Mouse (Mus musculus): Measurements from ENCODE around the gene Rrp36.
A peak's percentile ranks its signal among the peaks of the same experiment; 100 is the strongest.

Gene Rrp36

DNA sequence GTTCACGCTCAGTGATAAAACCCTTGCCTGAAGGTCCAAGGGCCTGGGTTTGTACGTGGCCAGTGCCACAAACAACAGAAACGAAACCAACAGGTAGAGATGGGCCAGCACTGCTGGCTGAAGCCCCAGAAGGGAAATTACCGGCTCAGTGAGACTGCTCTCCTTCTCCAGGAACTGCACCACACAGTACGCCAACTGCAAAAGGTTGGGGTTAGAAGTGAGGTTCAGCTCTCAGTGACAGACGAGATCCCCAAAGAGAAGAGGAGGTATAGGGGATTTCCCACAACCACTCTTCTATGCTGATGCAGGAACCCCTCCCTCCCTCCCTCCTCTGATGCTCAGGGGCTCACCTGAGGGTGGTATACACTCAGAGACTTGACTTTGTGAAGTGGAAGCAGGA is 11.8 kb upstream of the Rrp36 start:
- DNase-seq (ENCODE audit: low read depth, low spot score): no peak

DNA sequence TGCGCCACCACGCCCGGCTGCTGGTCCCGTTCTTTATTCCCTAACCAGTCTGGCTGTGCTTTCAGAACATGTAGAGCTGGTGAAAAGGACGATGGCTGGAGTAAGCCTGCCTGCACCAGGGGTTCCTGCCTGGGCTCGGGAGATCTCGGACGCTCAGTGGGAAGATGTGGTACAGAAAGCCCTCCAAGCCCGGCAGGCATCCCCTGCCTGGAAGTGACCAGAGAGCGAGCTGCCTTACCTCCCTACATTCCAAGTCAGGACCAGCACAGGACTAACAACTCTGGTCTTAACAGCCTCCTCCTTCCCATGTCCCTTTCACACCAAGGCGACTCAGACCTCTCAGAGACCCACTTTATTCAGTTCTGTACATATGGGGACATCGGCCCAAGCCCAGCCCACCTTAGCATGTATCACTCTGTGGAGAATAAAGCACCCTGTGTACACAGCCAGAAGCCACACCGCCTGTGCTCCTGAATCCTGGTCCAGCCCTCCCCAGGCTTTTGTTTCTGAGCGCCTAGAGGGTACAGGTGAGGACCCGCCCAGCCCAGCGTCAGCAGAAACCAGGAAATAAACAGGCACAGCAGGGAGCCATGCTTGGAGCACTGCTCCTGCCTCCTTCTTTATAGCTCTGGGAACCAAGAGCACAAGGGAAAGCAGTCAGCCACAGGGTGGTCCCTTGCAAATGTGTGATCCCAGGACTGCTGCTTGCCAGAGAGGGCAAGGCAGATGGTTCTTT is 8.7 kb upstream of the Rrp36 start:
- no peak for DNase-seq (ENCODE audit: low read depth, low spot score)

DNA sequence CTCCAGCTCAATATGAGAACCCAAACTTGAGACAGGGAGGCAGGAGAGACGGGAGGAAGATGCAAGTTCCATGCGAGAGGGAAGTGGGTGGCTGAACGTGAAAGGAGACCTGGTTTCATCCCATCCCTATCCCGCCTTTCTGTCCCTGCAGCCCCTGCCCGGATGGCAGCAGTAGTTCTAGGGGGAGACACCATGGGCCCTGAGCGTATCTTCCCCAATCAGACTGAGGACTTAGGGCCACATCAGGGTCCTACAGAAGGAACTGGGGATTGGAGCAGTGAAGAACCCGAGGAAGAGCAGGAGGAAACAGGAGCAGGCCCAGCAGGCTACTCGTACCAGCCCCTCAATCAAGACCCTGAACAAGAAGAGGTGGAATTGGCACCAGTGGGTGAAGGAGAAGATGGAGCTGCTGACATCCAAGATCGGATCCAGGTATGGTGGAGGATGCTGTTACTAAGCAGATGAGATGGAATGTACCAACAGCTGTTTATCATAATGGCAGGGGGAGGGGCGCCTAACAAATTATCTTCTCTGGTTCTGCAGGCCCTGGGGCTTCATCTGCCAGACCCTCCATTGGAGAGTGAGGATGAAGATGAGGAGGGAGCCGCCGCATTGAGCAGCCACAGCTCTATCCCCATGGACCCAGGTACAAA is 7.4 kb upstream of the Rrp36 start:
- peak; percentile 49 for DNase-seq (ENCODE audit: low read depth, low spot score)

DNA sequence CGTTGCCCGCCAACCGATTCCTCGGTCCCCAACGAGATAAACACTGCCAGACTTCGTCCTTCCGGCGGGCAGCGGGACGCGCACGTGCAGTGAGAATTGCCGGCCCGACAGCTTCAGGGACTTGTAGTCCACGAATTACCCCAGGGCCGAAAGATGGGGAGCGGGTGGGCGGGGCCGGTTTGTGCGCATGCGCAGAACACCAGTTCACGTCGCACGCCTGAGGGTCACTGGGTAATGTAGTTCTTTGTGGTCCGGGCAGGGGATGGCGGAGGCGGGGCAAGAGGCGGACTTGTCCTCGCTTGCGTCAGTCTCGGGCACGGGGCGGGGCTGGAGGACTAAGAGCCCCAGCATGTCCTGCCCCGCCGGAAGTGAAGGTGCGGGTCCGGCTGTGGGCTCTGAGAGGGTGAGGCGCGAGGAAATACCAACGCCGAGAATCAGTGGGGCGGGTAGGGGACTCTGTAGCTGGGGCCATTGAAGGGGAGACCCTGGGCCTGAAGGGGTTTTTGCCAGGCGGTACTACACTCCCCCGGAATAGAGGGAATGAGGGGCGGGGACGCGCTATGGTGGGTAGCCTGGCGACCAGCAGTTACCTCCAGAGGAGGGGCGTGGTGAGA is 6.7 kb upstream of the Rrp36 start, which contains the start of gene Klhdc3:
TSS of gene Klhdc3 (minus strand) at position 155 of the 614 bp plus-strand sequence.
- DNase-seq (ENCODE audit: low read depth, low spot score): peak; percentile 99

DNA sequence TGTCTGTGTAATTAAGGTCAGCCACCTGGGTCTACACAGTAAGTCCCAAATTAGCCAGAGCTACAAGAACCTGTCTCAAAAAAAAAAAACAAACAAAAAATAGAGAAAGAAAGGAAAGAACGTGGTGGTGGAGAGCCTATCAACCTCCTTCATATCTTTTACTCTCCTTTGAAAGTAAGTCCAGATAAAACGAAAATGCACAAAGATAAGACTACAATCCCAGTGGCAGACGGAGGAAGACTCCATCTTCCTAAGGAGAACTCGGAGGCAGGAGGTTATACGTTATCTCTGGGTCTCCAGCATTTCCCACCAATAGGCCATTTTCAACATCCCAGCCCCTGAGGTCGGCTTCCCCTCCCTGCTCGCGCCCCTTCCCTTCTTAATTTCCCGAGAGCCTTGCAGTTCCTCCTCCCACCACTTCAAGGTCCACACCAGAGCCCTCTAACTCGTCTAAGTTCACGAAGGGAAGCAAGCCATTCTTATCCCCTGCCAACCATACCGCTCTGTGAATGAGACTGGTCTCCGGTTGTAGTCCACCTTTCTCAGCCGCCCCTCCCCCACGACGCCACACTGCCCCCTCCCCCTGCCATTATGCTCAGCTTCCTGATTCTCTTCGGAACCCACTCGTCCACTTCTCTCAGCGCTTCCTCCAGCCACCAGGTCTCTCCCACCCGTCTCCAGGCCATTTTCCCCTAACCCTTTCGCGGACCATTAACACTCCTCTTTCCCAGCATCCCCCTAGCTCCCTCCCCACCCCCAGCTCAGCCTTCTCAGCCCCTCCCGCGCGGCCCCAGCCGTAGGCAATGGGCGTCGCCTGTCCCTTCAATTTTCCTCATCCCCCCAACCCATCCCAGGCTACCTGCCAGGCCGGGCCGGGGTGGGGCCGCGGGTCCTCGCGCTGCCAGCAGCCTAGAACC is 5.9 kb upstream of the Rrp36 start:
- DNase-seq (ENCODE audit: low read depth, low spot score): peak; percentile 75

DNA sequence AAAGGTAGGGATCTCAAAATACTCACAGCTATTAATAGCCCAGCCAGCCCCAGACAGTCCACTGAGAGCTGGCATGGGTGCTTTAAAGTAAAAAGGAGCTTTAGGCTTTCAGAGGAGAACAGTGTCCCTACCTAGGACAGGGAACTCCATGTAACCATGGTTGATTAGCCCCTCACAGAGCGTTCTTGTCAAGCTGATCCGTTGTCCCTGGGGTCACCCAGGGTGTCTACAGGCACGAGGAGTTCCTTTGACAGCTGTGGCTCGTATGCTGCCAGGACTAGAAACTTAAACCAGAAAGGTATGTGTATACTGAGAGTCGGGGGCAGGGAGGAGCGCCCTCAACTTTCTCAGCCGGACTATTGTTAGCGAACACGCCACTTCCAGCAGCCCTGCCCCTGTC is 4.8 kb upstream of the Rrp36 start:
- no peak for DNase-seq (ENCODE audit: low read depth, low spot score)

DNA sequence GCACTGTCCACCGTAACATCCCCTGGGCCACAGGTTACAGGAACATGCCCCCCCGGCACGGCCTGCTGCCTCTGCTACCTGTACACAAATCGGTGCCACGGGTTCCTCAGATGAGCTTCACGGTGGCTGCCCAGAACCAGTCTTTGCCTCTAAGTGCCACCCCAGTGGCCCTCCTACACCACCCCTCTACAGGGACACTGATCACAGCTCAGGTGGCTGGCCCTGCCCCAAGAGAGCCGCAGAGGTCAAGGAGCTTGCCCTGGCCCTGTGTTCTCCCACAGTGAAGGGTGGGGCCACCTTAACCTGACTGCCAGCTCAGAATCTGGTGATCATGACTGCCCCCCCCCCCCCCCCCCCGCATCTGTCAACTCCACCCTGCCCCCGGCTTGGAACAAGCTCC is 4.3 kb upstream of the Rrp36 start, which contains the start of gene Mea1:
TSS of gene Mea1 (plus strand) at position 378 of the 400 bp plus-strand sequence.
- DNase-seq (ENCODE audit: low read depth, low spot score): no peak

DNA sequence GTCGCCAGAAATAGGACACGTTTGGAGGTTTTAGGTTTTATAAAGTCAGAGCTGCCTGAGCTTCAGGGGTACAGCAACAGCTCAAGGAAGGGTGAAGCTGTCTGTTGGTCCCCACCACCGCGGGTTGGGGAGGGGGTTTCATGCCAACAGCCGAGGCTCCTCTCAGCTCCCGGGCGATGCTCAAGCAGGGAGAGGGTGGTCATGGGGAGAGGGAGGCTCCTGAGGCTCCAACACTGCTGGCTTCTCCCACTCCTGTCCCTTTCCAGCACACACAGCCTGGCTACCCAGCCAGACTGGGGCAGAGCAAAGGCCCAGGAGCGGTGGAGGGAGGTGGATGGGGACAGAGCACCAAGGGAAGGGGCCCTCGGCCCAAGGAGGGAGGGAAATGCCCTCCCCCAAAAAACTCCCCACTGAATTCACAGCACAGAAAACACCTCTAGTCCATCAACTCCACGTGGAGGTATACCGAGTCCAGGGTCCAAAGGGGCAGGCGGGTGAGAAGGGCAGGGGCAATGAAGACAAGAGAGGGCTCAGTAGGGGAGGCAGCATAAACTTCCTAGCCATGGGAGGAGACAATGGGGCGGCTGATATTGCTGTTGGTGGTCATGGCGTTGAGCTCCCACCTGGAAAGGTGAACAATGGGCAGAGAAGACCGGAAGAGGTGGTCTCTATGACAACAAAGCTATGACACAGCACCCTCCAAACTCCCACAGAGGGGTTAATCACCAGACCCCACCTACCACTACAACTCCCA is 555 bp upstream of the Rrp36 start:
- DNase-seq (ENCODE audit: low read depth, low spot score): no peak

DNA sequence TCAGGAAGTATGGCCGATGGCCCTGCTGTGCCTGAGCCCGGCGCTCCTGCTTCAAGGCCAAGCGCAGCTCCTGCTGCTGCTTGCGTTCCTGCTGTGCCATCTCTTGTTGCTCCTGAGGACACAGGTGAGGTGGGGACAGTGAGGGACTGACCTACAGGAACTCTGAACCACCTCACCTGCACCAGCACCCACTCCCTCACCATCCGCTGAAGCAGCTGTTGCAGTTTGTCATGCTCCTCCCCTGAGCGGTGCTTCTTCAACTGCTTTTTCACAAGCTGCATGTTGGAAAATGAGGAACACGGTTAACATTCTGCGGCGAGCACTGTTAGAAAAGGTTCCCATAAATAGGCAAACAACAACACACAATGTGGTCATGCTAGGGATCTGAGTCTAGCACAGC is 4.2 kb downstream of the Rrp36 start:
- no peak for DNase-seq (ENCODE audit: low read depth, low spot score)

DNA sequence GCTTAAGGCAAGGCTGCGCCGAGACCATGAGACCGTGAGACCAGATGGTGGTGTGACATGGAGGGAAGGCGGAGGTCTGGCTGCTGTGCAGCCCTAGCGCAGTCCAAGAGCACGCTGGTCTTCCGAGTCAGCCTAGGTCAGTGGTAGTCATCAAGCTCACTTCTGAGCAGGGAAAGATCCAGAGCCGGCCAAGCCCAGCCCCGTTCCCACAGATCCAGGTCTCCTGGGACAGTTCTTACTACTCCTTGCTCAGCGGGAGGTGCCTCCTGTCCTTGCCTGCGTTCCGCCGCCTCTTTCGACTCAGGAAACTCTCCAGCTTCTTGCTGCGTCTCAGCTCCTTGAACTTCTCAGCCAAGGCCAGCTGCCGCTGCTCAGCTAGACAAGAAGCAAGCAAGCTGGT is 6.4 kb downstream of the Rrp36 start:
- no peak for DNase-seq (ENCODE audit: low read depth, low spot score)

DNA sequence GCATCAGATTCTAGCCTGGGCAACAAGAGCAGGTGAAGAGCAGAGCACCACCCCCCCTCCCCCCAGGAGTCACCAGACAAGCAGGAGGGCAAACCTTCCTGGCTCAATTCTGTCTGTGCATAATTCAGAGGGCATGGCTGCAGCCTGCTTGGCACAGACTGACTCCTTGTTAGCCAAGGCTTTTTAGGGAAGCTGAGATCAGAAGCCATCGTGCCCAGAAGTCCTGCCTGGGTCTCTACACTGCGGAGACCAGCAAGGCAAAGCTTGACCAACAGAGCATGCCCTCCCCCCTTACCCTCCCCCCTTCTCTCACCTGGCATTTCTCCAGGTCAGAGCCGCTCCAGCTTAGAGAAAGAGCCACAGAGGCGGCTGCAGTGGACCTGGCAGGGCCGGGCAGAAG is 11.4 kb downstream of the Rrp36 start:
- no peak for DNase-seq (ENCODE audit: low read depth, low spot score)

DNA sequence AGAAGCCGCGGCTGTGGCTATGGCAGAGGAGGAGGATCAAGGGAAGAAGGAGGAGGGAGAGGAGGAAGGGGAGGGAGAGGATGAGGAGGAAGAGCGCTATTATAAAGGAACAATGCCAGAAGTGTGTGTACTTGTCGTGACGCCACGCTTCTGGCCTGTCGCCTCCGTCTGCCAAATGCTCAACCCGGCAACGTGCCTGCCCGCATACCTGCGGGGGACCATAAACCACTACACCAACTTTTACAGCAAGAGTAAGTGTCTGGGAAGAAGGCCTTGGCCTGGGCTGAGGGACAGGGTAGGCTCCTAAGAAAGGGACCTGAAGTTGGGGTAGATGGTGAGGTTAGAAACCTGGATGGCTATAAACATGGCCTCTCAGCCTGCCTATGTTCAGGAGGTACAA is 12.2 kb downstream of the Rrp36 start:
- DNase-seq (ENCODE audit: low read depth, low spot score): no peak

DNA sequence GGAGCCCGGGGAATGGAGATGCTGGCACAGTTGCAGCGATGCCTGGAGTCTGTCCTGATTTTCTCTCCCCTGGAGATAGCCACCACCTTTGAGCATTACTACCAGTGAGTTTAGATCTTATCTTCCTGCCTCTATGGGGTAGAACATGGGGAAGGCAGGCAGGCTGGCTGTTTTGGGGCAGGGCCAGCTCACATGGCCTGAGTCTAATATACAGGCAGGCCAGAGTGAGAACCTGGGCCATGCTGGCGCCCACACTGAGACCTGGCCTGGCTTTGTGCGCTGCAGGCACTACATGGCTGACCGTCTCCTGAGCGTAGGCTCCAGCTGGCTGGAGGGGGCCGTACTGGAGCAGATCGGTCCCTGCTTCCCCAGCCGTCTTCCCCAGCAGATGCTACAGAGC is 12.8 kb downstream of the Rrp36 start:
- DNase-seq (ENCODE audit: low read depth, low spot score): no peak

DNA sequence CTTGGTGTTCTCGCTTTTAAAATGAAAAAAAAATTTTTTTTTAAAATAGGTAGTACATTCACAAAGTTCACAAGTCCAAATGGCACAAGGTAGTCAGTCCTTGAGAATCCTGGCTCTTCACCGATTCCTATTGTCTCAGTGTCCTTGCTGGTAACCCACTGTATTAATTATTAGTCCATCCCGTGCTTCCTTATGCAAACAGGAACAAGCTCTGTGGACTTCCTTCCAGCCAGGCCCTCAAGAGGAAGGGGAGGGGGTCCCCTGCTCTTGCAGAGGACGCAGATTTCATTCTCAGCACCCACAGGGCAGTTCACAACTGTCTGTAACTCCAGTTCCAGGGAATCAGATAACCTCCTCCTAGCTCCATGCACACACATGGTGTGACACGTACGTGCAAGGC is 18.1 kb downstream of the Rrp36 start:
- no peak for DNase-seq (ENCODE audit: low read depth, low spot score)

DNA sequence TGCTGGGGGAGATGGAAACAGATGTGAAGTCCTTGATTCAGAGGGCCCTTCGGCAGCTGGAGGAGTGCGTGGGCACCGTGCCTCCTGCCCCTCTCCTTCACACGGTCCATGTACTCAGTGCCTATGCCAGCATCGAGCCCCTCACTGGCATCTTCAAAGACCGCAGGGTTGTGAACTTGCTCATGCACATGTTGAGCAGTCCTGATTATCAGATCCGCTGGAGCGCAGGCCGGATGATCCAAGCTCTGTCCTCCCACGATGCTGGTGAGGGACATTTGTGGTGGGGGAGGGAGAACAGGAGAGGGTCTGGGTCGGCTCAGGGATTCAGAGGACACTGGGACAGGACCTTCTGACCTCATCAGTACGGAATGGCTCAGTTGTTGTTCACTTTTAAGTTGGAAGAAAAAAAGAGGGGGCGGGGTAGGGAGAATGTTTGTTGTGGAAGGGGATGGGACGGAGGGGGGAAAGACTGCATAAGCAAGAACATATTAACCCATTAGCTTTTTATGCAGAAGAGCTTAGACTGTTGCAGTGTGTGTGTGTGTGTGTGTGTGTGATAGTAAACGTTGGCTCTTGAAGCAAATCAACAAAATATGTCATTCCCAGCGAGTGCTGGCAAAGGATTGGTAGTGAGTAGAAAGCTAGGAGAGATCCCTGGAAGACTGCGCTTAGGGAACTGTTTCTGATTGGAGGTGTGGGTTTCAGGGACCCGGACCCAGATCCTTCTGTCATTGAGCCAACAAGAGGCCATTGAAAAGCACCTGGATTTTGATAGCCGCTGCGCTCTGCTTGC is 22.2 kb downstream of the Rrp36 start:
- no peak for DNase-seq (ENCODE audit: low read depth, low spot score)

DNA sequence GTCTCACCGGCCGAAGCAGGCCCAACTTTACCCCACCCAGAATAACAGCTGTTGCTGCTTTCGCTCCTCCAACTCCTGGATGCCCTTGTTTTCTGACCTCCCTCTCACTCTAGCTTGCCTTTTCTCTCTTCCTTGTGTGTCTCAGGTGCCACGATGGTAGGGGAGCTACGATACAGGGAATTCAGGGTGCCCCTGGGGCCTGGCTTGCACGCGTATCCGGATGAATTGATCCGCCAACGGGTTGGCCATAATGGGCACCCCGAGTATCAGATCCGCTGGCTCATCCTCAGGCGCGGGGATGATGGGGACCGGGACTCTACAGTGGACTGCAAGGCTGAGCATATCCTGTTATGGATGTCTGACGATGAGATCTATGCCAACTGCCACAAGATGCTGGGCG is 22.9 kb downstream of the Rrp36 start:
- DNase-seq (ENCODE audit: low read depth, low spot score): no peak

DNA sequence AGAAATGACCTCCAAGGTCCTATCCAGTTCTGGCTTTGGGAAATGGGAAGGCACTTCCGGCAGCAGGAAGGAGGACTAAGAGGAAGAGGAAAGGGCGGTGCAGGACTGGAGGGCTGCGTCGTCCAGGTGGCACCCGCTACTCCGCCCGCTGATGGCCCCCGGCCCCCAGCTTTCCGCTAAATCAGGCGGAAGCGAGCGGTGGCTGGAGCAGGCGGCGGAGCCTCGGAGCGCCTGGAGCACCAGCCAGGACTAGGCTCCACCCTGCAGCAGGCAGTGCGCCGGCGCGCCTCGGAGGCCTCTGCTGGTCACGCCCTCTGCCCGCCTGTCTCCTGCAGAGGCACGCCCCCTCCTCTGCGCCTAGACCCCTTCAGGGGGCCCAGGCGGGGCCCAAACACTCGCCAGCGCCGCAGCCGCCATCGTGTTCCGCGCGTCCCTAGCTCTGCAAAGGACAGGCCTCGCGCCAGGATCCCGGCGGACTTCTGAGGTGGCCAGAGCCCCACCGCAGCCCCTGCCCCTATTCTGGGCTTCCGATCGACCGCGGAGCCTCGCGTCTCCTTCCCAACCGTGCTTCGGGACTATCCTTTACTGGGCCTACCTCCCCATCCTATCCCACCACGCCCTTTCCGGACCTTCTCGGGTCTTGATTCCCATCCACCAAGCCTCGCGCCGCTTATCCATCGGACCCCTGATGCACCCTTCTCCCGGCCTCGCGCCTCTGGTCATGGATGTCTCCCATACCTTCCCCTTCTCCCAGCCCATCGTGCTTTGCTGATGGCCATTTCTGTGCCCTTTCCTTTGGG is 23.7 kb downstream of the Rrp36 start, which contains the start of gene Cul7:
TSS of gene Cul7 (plus strand) at position 106 of the 800 bp plus-strand sequence.
- no peak for DNase-seq (ENCODE audit: low read depth, low spot score)

DNA sequence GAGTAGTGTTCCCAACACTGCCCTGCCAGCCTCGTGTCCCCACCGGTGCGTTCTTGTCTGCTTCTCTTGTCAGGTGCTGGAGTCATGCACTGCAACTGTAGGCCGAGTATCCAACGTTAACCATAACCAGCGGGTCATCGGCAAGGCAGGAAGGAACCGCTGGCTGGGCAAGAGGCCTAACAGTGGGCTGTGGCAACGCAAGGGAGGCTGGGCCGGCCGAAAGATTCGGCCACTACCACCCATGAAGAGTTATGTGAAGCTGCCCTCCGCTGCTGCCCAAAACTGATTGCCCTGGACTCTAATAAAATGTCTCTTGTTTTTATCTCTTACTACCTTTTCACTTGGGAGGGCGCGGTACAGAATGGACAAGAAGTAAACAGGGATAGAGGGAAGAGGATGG is 24.3 kb downstream of the Rrp36 start:
- DNase-seq (ENCODE audit: low read depth, low spot score): no peak

DNA sequence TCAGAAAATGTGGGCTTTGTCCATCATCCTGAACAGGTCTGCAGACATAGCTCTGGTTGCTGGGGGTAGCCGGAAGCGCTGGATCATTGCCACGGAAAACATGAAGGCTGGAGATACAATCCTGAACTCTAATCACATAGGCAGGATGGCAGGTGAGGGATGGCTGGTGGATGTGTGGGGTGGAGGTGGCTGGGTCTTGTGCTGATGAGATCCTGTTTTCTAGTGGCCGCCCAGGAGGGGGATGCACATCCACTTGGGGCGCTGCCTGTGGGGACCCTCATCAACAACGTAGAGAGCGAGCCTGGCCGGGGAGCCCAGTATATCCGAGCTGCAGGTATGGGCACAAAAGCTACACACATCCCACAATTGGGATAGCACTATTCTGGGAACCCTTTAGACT is 25.7 kb downstream of the Rrp36 start:
- no peak for DNase-seq (ENCODE audit: low read depth, low spot score)

All from A20 (cell line).